Mouse (Mus musculus) left cerebral cortex, adult 8-10 months (tissue): ENCODE data around the gene Zfp867. TPM values are rescaled to one million over a fixed set of nuclear protein-coding genes. Genes with fewer than 3 reads are reported as not detected.

Source experiments
- DNase-seq, 2 experiments: peaks; one replicate each; pipeline ENCODE4 v3.0.0; 2022; ENCODE audit warnings: low spot score in 2 of 2
- total RNA-seq, 4 experiments: library from RNA; stranded (reverse); gene quantifications; 2 replicates each; pipeline ENCODE4 v1.2.4; 2022

Gene Zfp867
- total RNA-seq, result 1 to 10 TPM; 3.5 to 5.4 (median 4.3) TPM

GRCm38 (mm10) chr11:59472326-59472677 lies at the start of gene Zfp867:
Gene Zfp867, minus strand, starts transcription at chr11:59472474.
- DNase-seq, result peak; percentile 81 to 87

GRCm38 (mm10) chr11:59519741-59520495 lies 47.6 kb upstream of the Zfp867 start:
- no peak for DNase-seq

GRCm38 (mm10) chr11:59518226-59518625 lies 46.0 kb upstream of the Zfp867 start:
- DNase-seq, result no peak

DNA sequence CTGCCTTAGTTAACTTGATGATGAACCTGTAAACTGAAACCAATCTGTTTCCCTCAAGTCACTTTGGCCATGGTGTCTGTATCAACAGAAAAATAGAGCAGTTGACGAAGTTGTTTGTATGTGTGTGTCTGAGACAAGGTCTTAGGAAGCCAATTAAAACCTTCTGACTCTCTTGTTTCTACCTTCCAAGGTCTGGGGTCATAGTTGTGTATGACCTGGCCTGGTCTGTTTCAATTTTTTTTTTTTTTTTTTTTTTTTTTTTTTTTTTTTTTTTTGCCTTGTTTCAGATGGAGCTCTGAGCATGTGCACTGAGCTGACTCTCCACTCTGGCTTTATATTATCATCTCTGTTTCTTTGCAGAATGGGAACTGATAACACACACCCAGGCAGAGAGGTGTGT lies 45.2 kb upstream of the Zfp867 start:
- no peak for DNase-seq

GRCm38 (mm10) chr11:59514789-59515188 lies 42.5 kb upstream of the Zfp867 start:
- no peak for DNase-seq

GRCm38 (mm10) chr11:59514381-59514780 lies 42.1 kb upstream of the Zfp867 start:
- no peak for DNase-seq

DNA sequence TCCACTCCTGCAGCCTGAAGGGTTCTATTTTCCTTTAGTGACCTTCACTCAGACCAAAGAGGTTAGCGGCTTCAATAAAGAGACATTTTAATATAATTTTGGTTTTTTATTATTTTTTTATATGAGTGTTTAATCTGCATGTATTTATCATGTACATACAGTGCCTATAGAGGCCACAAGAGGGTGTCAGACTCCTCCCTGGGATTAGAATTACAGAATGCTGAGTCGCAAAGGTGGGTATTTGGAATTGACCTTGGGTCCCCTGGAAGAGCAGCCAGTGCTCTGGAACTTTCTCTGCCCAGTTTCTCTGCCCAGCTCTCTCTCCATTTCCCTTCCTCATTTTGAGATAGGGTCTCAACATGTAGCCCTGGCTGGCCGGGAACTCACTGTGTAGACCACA lies 41.3 kb upstream of the Zfp867 start:
- no peak for DNase-seq

- no peak for DNase-seq
These were observed 40.5 kb upstream of the Zfp867 start for GRCm38 (mm10) chr11:59512733-59513132.

GRCm38 (mm10) chr11:59511558-59511957 lies 39.3 kb upstream of the Zfp867 start:
- no peak for DNase-seq

- DNase-seq, result no peak
These were observed 34.4 kb upstream of the Zfp867 start for GRCm38 (mm10) chr11:59506713-59507074.

DNA sequence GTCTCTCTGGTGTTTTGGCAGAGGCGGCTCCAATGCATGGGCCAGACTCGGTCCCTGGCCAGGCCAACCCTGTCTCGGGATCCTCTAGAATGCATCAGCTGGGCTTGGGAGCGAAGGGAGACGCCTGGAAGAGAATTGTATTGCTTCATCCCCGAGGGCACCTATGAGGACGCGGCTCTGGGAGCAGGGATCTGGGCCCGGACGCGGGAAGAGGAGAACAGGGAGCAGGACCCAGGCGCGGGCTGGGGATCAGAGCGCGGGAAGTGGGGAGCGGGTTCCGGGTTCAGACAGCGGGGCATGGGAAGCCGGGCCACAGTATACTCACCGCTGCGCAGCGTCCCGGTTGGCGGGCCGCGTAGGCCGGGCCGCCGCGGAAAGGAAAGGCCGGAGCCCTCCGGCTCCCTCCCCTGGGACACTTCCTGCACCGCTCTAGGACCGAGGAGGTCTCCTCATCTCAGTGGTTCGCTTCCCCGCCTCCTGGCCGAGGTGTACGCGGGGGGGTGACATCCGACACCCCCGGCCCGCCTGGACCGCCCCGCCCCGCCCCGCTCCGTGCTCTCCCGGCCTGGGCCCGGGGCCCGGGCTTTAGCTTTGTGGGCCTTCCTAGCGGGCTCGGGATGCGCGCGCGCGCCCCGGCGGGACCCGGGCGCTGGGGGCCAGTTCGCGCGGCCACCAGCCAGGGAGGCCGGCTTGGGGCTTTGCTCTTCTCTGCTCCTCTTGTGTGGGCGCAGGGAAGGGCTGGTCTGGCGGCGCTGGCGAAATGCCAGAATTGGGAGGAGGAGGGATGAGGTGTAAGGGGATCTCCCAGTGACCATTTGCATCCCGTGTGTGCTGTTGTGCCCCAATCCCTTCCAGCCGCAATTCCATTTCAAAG lies 33.8 kb upstream of the Zfp867 start:
- DNase-seq, result peak; percentile 57 to 62

DNA sequence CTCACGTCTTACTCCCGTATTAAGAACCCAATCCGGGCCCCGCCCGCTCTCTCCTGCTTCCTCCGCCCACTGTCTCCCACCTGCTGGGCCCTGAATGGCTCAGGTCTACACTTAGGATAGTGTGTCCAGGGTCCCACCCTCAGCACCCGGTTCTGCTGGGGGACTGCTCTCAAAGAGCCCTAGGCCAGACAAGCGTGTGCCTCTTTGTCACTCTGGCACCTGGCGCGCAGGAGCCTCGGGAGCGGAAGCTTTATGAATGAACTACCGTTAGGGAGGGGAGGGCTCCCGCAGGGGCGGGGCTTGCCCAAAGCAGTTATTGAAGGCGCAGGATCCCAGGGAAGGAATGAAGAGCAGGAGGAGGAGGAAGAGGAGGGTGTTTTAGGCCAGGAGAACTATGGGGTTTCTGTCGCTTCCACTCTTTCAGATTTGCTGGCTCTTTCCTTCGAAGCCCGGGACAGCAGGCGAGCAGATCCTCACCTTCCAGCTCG lies 33.1 kb upstream of the Zfp867 start:
- DNase-seq, result peak; percentile 46 to 58

DNA sequence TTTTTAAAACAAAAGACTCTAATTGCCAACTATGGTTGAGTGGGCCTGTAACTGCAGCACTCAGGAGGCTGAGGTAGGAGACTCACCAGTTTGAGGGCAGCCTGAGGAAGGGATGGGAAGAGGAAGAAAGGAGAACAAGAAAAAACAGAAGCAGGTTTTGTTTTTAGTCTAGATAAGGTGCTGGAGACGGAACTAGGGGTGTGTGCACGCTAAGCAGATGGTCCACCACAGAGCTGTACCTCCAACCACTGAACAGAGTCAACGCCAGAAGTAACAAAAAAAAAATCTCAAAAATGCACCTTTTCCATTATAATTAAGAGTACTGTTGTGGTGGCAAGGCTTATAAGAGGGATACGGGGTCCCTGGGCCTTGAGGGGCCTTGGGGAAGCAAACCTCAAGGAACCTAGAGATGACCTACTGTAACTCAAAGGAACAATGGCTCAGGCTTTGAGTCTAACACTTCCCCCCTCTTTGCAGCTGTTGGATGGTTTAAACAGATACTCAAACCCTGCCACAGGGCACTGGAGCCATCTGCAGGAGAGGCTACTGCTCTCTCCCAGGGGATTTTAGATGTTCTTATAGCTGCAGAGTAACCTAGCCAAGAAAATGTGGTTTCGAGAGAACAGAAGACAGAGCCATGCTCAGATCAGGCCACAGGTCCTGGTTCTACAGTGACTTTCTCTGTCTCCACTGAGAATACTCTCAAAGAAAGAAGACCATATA lies 29.9 kb upstream of the Zfp867 start:
- DNase-seq, result no peak

GRCm38 (mm10) chr11:59497747-59498146 lies 25.5 kb upstream of the Zfp867 start:
- no peak for DNase-seq

GRCm38 (mm10) chr11:59496672-59497310 lies 24.5 kb upstream of the Zfp867 start:
- DNase-seq, result no peak

DNA sequence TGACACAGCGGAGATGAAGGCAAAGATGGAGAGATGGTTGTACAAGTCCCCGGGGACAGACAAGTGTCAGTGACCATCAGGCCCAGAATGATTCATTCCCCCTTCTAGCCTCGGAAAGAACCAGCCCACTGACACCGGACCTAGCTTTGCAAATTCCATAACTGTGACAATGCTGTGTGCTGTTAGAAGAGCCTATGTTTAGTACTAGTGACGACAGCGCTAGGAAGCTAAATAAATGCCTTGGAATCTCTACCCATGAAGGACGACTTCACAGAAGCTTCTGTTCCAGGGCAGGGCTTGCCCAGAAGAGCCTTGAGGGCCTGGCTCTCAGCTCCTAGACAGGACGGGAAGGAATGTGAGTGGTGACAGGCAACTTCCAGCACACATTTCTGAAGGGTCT lies 13.9 kb upstream of the Zfp867 start:
- DNase-seq, result no peak

GRCm38 (mm10) chr11:59485641-59486040 lies 13.4 kb upstream of the Zfp867 start:
- DNase-seq, result no peak

DNA sequence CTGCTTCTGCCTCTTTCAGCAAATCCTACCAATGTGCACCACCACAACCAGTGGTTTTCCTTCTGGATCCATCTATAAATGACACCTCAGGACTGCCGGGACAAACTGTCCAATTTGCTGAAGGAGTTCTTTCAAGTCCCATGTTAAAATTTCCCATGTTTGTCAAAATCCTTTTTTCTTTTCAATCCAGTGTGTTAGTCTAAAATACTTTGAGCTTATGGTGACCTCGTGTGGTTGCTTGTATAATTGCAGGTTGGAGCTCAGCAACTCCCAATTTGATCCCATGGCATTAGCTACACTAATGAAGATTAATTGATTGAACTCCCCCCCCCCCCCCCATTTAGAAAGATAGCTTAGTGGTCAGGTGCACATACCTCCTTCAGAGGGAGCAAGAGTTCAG lies 10.9 kb upstream of the Zfp867 start:
- no peak for DNase-seq

DNA sequence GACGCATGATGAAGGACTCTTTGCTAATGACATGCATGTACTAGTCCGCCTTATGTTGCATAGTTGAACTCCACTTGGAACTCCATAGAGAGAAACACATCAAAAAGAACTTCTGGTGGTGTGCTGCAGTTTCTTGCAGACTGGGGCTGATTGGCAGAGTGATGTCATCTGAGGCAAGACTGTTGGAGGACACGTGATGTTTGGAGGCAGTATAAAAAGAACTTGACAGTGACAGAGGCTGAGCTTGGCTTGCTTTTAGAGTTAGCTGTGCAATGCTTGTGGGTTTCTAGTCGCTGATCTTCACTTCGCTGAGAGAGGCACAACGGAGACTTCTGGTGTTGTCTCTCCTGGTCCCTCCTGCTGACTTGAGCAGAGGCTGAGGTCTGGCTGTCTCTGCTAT lies 5.0 kb upstream of the Zfp867 start:
- DNase-seq, result no peak

GRCm38 (mm10) chr11:59471413-59472325 lies 605 bp downstream of the Zfp867 start:
- no peak for DNase-seq
